Mouse (Mus musculus): Measurements from ENCODE around the gene Dhx16. TPM values are rescaled to one million over a fixed set of nuclear protein-coding genes. Genes with fewer than 3 reads are reported as not detected.

Dhx16 gene
- total RNA-seq, 2 experiments from 2014 or later = 29.1 to 31.0 TPM

- DNase-seq (ENCODE audit: extremely low spot score in 1 of 2, low spot score in 2 of 2) = no peak
- intact Hi-C loops (cut with DNase I) = no loop called here
Measured at GRCm38 (mm10) chr17:35939941-35940340, 60.3 kb downstream of the Dhx16 start.

Small RNA genes lying within 50 kb of the gene (microRNA-seq; reads per million reads assigned to microRNA genes)
- gene Gm28033 (2.0 reads per million), gene Mir1894 (2.3 reads per million)

Other genes starting within 250 kb of the Dhx16 start
- not detected for gene Mucl3, start 236.1 kb upstream of the Dhx16 start, total RNA-seq (2021)
- gene Vars2, start 212.2 kb upstream of the Dhx16 start, total RNA-seq (2021) = 10 to 100 TPM; 31.2 to 42.6 TPM
- 10 to 100 TPM; 23.5 to 24.1 TPM for gene Gtf2h4, start 206.1 kb upstream of the Dhx16 start, total RNA-seq (2021)
- 10 to 100 TPM; 39.6 to 40.1 TPM for gene Ddr1, start 175.2 kb upstream of the Dhx16 start, total RNA-seq (2021)
- gene Ier3, start 58.1 kb upstream of the Dhx16 start, total RNA-seq (2021) = 1 to 10 TPM; 5.4 to 5.8 TPM
- 100 to 1,000 TPM; 171 to 178 TPM for gene Flot1, start 56.6 kb upstream of the Dhx16 start, total RNA-seq (2021)
- 1,000 to 10,000 TPM; 1,429 to 1,573 TPM for gene Tubb5, start 41.5 kb upstream of the Dhx16 start, total RNA-seq (2021)
- 10 to 100 TPM; 12.5 to 19.1 TPM for gene Mdc1, start 38.3 kb upstream of the Dhx16 start, total RNA-seq (2021)
- gene Nrm, start 18.5 kb upstream of the Dhx16 start, total RNA-seq (2021) = 10 to 100 TPM in 1 of 2 experiments, 1 to 10 TPM in 1; 6.0 to 11.8 TPM
- gene Ppp1r18, start 14.2 kb upstream of the Dhx16 start, total RNA-seq (2021) = 10 to 100 TPM; 20.6 to 23.6 TPM
- 10 to 100 TPM; 61.5 to 72.4 TPM for gene 2310061I04Rik, start 17.6 kb downstream of the Dhx16 start, total RNA-seq (2021)
- 100 to 1,000 TPM; 105 to 111 TPM for gene Atat1, start 30.3 kb downstream of the Dhx16 start, total RNA-seq (2021)
- 10 to 100 TPM; 50.4 to 52.0 TPM for gene Mrps18b, start 36.6 kb downstream of the Dhx16 start, total RNA-seq (2021)
- 10 to 100 TPM; 57.2 to 66.5 TPM for gene Ppp1r10, start 36.6 kb downstream of the Dhx16 start, total RNA-seq (2021)
- 10 to 100 TPM; 73.5 to 78.0 TPM for gene Abcf1, start 89.9 kb downstream of the Dhx16 start, total RNA-seq (2021)
- 100 to 1,000 TPM; 133 to 141 TPM for gene Gnl1, start 100.0 kb downstream of the Dhx16 start, total RNA-seq (2021)
- gene Prr3, start 100.4 kb downstream of the Dhx16 start, total RNA-seq (2021) = 10 to 100 TPM; 64.3 to 66.3 TPM
- under 1 TPM; 0.49 to 0.57 TPM for gene H2-T24, start 140.7 kb downstream of the Dhx16 start, total RNA-seq (2021)
- gene H2-T23, start 153.0 kb downstream of the Dhx16 start, total RNA-seq (2021) = 1 to 10 TPM; 2.3 to 2.7 TPM
- 1 to 10 TPM; 5.7 to 6.1 TPM for gene H2-T22, start 162.9 kb downstream of the Dhx16 start, total RNA-seq (2021)
- gene Gm6034, start 163.1 kb downstream of the Dhx16 start, total RNA-seq (2021) = not detected
- not detected for gene Gm11127, start 178.6 kb downstream of the Dhx16 start, total RNA-seq (2021)
- not detected for gene Gm19684, start 241.9 kb downstream of the Dhx16 start, total RNA-seq (2021)
- not detected for gene Gm7030, start 249.6 kb downstream of the Dhx16 start, total RNA-seq (2021)

Data from left cerebral cortex, postnatal 10 days (tissue).